Mouse (Mus musculus) lung, postnatal 0 days (tissue): Measurements from ENCODE around the gene Efhd1. TPM values are rescaled to one million over a fixed set of nuclear protein-coding genes. Genes with fewer than 3 reads are reported as not detected.

ENCODE experiments used
- ATAC-seq: fragments of 200-750 bp; cut with Nextera tagmentation; 2 replicates; pipeline ENCODE4 v1.8.0; 2017; ENCODE audit warnings: moderate library complexity
- DNase-seq: peaks from one replicate; pipeline ENCODE4 v3.0.0-alpha.2; 2016; ENCODE audit warnings: low spot score
- H3K27ac ChIP-seq: fragments of 300-500 bp; sonication (generic); 2 replicates; pipeline ENCODE4 v1.5.1; 2014; ENCODE audit warnings: antibody characterized with exemption, mild to moderate bottlenecking, low read length, mixed read lengths
- H3K27me3 ChIP-seq: fragments of 300-500 bp; sonication (generic); replicated peaks from 2 replicates; pipeline ENCODE4 v1.6.1; 2014; ENCODE audit warnings: low read length, mixed read lengths; ENCODE audit not compliant: insufficient read depth
- H3K36me3 ChIP-seq: fragments of 300-500 bp; sonication (generic); 2 replicates; pipeline ENCODE4 v1.6.1; 2014; ENCODE audit warnings: low read length, mixed read lengths; ENCODE audit not compliant: insufficient read depth
- H3K4me1 ChIP-seq: fragments of 300-500 bp; sonication (generic); 2 replicates; pipeline ENCODE4 v1.6.1; 2014; ENCODE audit warnings: antibody characterized with exemption, low read depth, low read length, mixed read lengths; ENCODE audit not compliant: insufficient read depth
- H3K4me2 ChIP-seq: fragments of 300-500 bp; sonication (generic); replicated peaks from 2 replicates; pipeline ENCODE4 v1.6.1; 2014; ENCODE audit warnings: low read depth, mild to moderate bottlenecking, low read length, moderate library complexity, mixed read lengths
- H3K4me3 ChIP-seq: fragments of 300-500 bp; sonication (generic); 2 replicates; pipeline ENCODE4 v1.5.1; 2014; ENCODE audit warnings: low read depth, low read length
- H3K9ac ChIP-seq: fragments of 300-500 bp; sonication (generic); replicated peaks from 2 replicates; pipeline ENCODE4 v1.6.1; 2014; ENCODE audit warnings: low read depth, mild to moderate bottlenecking
- H3K9me3 ChIP-seq: fragments of 300-500 bp; sonication (generic); 2 replicates; pipeline ENCODE4 v1.6.1; 2016; ENCODE audit warnings: low read length, mixed read lengths
- CTCF ChIP-seq: IDR thresholded peaks from 2 replicates; pipeline ENCODE4 v1.5.1; 2016; ENCODE audit warnings: antibody characterized with exemption, mild to moderate bottlenecking
- EP300 ChIP-seq: IDR thresholded peaks from 2 replicates; pipeline ENCODE4 v1.6.1; 2016; ENCODE audit warnings: antibody characterized with exemption, mild to moderate bottlenecking, control low read depth
- WGBS: fragments of 180-500 bp; shearing (Covaris S2); extraction: QIAGEN DNeasy Blood & Tissue Kit; methylation state at CpG from one replicate; pipeline ENCODE4 v1.1.7; 2014; 5-methylcytosine and 5-hydroxymethylcytosine counted together
- polyA plus RNA-seq: library from polyadenylated mRNA; unstranded; fragments of >200 nt; fragmentation: Nextera tagmentation; extraction: Ambion mirVana; gene quantifications from 2 replicates; pipeline ENCODE4 v1.2.1, GENCODE M21; 2015

The Efhd1 gene
- polyA plus RNA-seq, 1 experiment from 2014 or later = 0.69 TPM

- H3K4me2 ChIP-seq = no peak overlapping the region
- H3K9me3 ChIP-seq = no peaks in the 10 kb centered on the region
- H3K36me3 ChIP-seq = no peaks in the 10 kb centered on the region
- H3K4me1 ChIP-seq = no peaks in the 10 kb centered on the region
- no peaks in the 10 kb centered on the region for H3K27me3 ChIP-seq
- H3K27ac ChIP-seq = no peak overlapping the region
- 58% methylated on average over 2 of the region's 2 CpGs for WGBS
- no peak overlapping the region for H3K4me3 ChIP-seq
- DNase-seq = no peak
- H3K9ac ChIP-seq = no peak overlapping the region
- ATAC-seq = no peak
- TF ChIP-seq CTCF (no peak), EP300 (no peak)
Measured at GRCm38 (mm10) chr1:87350576-87350975, 86.4 kb downstream of the Efhd1 start.

GRCm38 (mm10) chr1:87360276-87360675 is 96.1 kb downstream of the Efhd1 start:
- WGBS = 52% methylated on average over 1 of the region's 1 CpGs
- Histone ChIP-seq H3K4me3 (no peak overlapping the region), H3K36me3 (peaks cover 12% of the 10 kb centered on the region), H3K9me3 (no peaks in the 10 kb centered on the region), H3K4me1 (no peaks in the 10 kb centered on the region), H3K9ac (no peak overlapping the region), H3K27me3 (no peaks in the 10 kb centered on the region), H3K27ac (no peak overlapping the region), H3K4me2 (no peak overlapping the region)
- no peak for TF ChIP-seq CTCF
- no peak for TF ChIP-seq EP300
- DNase-seq = no peak
- no peak for ATAC-seq

Other genes with a start within 250 kb of the Efhd1 start
- gene Alppl2, start 174.4 kb upstream of the Efhd1 start, polyA plus RNA-seq = 0.06 TPM in 1 of 2 replicates, not detected in the other
- gene Alpi, start 162.8 kb upstream of the Efhd1 start, polyA plus RNA-seq = not detected in 2 replicates
- not detected in 2 replicates for gene Akp3, start 139.4 kb upstream of the Efhd1 start, polyA plus RNA-seq
- gene Ecel1, start 107.8 kb upstream of the Efhd1 start, polyA plus RNA-seq = 0.17 and 0.39 TPM in 2 replicates
- gene Prss56, start 81.0 kb upstream of the Efhd1 start, polyA plus RNA-seq = not detected in 2 replicates
- gene Chrnd, start 73.8 kb upstream of the Efhd1 start, polyA plus RNA-seq = not detected in 2 replicates
- 0.04 TPM in 1 of 2 replicates, not detected in the other for gene Chrng, start 59.7 kb upstream of the Efhd1 start, polyA plus RNA-seq
- gene Eif4e2, start 50.4 kb upstream of the Efhd1 start, polyA plus RNA-seq = 110 and 118 TPM in 2 replicates
- 29.6 and 33.0 TPM in 2 replicates for gene Gigyf2, start 62.6 kb downstream of the Efhd1 start, polyA plus RNA-seq
- gene Kcnj13, start 130.4 kb downstream of the Efhd1 start, polyA plus RNA-seq = 41.4 and 48.7 TPM in 2 replicates
- gene Snorc, start 205.9 kb downstream of the Efhd1 start, polyA plus RNA-seq = not detected in 2 replicates
- gene Neu2, start 245.5 kb downstream of the Efhd1 start, polyA plus RNA-seq = 2.9 and 4.8 TPM in 2 replicates